Mouse (Mus musculus): ENCODE results near the gene Cldn9. TPM values are rescaled to one million over a fixed set of nuclear protein-coding genes. Genes with fewer than 3 reads are reported as not detected.

Cldn9 gene
- polyA plus RNA-seq, 1 experiment from 2014 or later: 2.6 TPM

DNA sequence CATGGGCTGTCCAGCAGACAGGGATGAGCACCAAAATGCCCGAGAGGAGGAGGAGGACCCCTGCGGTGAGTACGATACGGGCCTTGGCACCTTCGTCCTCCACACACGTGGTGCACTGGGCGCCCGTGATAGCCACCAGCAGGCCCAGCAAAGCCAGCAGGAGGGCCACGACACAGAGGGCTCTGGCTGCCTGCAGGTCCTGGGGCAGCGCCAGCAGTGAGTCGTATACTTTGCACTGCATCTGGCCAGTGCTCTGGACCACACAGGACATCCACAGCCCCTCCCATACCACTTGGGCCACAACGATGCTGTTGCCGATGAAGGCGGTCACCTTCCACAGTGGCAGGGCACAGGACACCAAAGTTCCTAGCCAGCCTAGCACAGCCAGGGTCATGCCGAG, 600 bp downstream of the Cldn9 start:
- 0 out of 2 replicates have a peak, but pooled peaks have one; percentile 19 for ATAC-seq (ENCODE audit: low FRiP score)

GRCm38 (mm10) chr17:23682530-23682929, 1.3 kb downstream of the Cldn9 start:
- no peak for DNase-seq (ENCODE audit: low spot score)
- peaks cover 70% of the 10 kb centered on the region for H3K27me3 ChIP-seq (ENCODE audit: control insufficient read depth, insufficient read depth, low read length)
- no peak for ATAC-seq (ENCODE audit: low FRiP score)

More for the DNA sequence above, 600 bp downstream of the Cldn9 start:
- H3K4me1 ChIP-seq (replicated peaks; ENCODE audit: control insufficient read depth, insufficient read depth, low read length): no peaks in the 10 kb centered on the region; the same call in 1 of the 2 replicates
- 23% methylated on average over 15 of the region's 15 CpGs for WGBS
- H3K27me3 ChIP-seq (ENCODE audit: control insufficient read depth, insufficient read depth, low read length): peaks cover 63% of the 10 kb centered on the region
- DNase-seq (ENCODE audit: low spot score): no peak
- no peak overlapping the region for H3K9ac ChIP-seq
- H3K36me3 ChIP-seq (replicated peaks; ENCODE audit: control insufficient read depth, insufficient read depth): no peaks in the 10 kb centered on the region
- H3K4me2 ChIP-seq (replicated peaks): peak overlapping the region; percentile 6; the same call in 1 of the 2 replicates
- H3K9me3 ChIP-seq (ENCODE audit: control insufficient read depth, low read length): no peaks in the 10 kb centered on the region
- no peak overlapping the region for H3K4me3 ChIP-seq (replicated peaks; ENCODE audit: low read length)
- no peak overlapping the region for H3K27ac ChIP-seq

DNA sequence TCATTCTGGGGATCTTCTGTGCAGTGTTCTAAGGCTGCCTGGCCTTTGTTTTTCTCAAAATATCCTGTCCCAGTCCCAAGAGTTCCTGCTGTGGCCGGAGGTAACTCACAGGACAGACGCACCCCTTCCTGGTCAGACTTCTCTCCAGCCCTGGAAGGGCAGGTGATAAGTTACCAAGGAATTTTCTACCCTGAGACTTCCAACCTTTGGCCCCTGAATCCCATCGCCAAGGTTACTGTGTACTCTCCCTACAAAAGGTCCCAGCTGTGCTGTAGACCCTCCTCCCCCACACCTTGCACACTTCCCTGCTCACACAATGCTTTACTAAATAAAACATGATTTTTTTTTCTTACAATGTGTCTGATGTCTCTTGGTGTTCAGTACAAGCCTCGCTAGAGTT, 1.7 kb downstream of the Cldn9 start:
- H3K9me3 ChIP-seq (ENCODE audit: control insufficient read depth, low read length): no peaks in the 10 kb centered on the region
- ATAC-seq (ENCODE audit: low FRiP score) (no peak), DNase-seq (ENCODE audit: low spot score) (no peak)
- peaks cover 72% of the 10 kb centered on the region for H3K27me3 ChIP-seq (ENCODE audit: control insufficient read depth, insufficient read depth, low read length)
- H3K4me3 ChIP-seq (replicated peaks; ENCODE audit: low read length): no peak overlapping the region
- H3K27ac ChIP-seq: no peak overlapping the region
- no peak overlapping the region for H3K4me2 ChIP-seq (replicated peaks)
- H3K36me3 ChIP-seq (replicated peaks; ENCODE audit: control insufficient read depth, insufficient read depth): no peaks in the 10 kb centered on the region
- WGBS: 66% methylated on average over 4 of the region's 4 CpGs
- H3K9ac ChIP-seq: no peak overlapping the region
- H3K4me1 ChIP-seq (replicated peaks; ENCODE audit: control insufficient read depth, insufficient read depth, low read length): no peaks in the 10 kb centered on the region; the same call in 1 of the 2 replicates

More at GRCm38 (mm10) chr17:23682530-23682929, 1.3 kb downstream of the Cldn9 start:
- Histone ChIP-seq H3K36me3 (replicated peaks; ENCODE audit: control insufficient read depth, insufficient read depth) (no peaks in the 10 kb centered on the region), H3K4me3 (replicated peaks; ENCODE audit: low read length) (no peak overlapping the region), H3K9me3 (ENCODE audit: control insufficient read depth, low read length) (no peaks in the 10 kb centered on the region), H3K27ac (no peak overlapping the region), H3K4me1 (replicated peaks; ENCODE audit: control insufficient read depth, insufficient read depth, low read length) (no peaks in the 10 kb centered on the region; the same call in 1 of the 2 replicates), H3K4me2 (replicated peaks) (no peak overlapping the region), H3K9ac (no peak overlapping the region)
- WGBS: 68% methylated on average over 3 of the region's 3 CpGs

DNA sequence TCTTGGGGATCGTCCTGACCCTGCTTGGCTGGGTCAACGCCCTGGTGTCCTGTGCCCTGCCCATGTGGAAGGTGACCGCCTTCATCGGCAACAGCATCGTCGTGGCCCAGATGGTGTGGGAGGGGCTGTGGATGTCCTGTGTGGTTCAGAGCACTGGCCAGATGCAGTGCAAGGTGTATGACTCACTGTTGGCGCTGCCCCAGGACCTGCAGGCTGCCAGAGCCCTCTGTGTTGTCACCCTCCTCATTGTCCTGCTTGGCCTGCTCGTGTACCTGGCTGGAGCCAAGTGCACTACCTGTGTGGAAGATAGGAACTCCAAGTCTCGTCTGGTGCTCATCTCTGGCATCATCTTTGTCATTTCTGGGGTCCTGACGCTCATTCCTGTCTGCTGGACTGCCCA, 2.7 kb downstream of the Cldn9 start:
- H3K36me3 ChIP-seq (replicated peaks; ENCODE audit: control insufficient read depth, insufficient read depth): no peaks in the 10 kb centered on the region
- H3K27ac ChIP-seq: no peak overlapping the region
- peaks cover 80% of the 10 kb centered on the region for H3K27me3 ChIP-seq (ENCODE audit: control insufficient read depth, insufficient read depth, low read length)
- 79% methylated on average over 10 of the region's 10 CpGs for WGBS
- no peak for DNase-seq (ENCODE audit: low spot score)
- no peak overlapping the region for H3K9ac ChIP-seq
- H3K4me2 ChIP-seq (replicated peaks): no peak overlapping the region
- H3K4me3 ChIP-seq (replicated peaks; ENCODE audit: low read length): no peak overlapping the region
- ATAC-seq (ENCODE audit: low FRiP score): no peak
- H3K4me1 ChIP-seq (replicated peaks; ENCODE audit: control insufficient read depth, insufficient read depth, low read length): peaks cover 8% of the 10 kb centered on the region
- no peaks in the 10 kb centered on the region for H3K9me3 ChIP-seq (ENCODE audit: control insufficient read depth, low read length)

DNA sequence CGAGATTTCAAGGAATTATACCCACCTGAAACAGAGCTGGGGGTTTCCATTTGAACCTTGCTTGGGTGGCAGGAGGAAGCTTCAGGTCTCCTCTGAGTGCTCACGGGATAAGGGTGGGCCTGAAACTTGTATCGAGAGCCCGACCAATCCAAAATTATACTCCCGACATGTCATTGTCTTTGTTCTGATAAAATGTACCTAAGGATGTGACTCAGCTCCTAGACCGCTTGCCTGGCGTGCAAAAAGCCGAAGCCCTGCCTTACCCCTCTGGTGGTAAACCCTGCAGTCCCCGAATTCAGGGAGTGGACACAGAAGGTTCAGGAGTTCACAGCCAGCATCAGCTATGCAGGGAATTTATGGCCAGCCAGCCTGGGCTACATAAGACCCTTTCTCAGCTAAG, 3.5 kb downstream of the Cldn9 start:
- H3K9ac ChIP-seq: no peak overlapping the region
- WGBS: 84% methylated on average over 9 of the region's 9 CpGs
- H3K4me3 ChIP-seq (replicated peaks; ENCODE audit: low read length): no peak overlapping the region
- peaks cover 88% of the 10 kb centered on the region for H3K27me3 ChIP-seq (ENCODE audit: control insufficient read depth, insufficient read depth, low read length)
- no peak for DNase-seq (ENCODE audit: low spot score)
- no peaks in the 10 kb centered on the region for H3K36me3 ChIP-seq (replicated peaks; ENCODE audit: control insufficient read depth, insufficient read depth)
- no peak for ATAC-seq (ENCODE audit: low FRiP score)
- peaks cover 10% of the 10 kb centered on the region for H3K4me1 ChIP-seq (replicated peaks; ENCODE audit: control insufficient read depth, insufficient read depth, low read length)
- no peaks in the 10 kb centered on the region for H3K9me3 ChIP-seq (ENCODE audit: control insufficient read depth, low read length)
- H3K4me2 ChIP-seq (replicated peaks): no peak overlapping the region
- no peak overlapping the region for H3K27ac ChIP-seq

GRCm38 (mm10) chr17:23679127-23679835, 4.5 kb downstream of the Cldn9 start, which contains the start of gene Cldn6:
Gene Cldn6, plus strand, starts transcription at chr17:23679249.
- Histone ChIP-seq H3K36me3 (replicated peaks; ENCODE audit: control insufficient read depth, insufficient read depth) (no peaks in the 10 kb centered on the region), H3K4me1 (replicated peaks; ENCODE audit: control insufficient read depth, insufficient read depth, low read length) (peaks cover 16% of the 10 kb centered on the region), H3K9ac (no peak within 1 kb of the TSS), H3K9me3 (ENCODE audit: control insufficient read depth, low read length) (no peaks in the 10 kb centered on the region), H3K4me2 (replicated peaks) (peak within 1 kb of the TSS; percentile 29), H3K27me3 (ENCODE audit: control insufficient read depth, insufficient read depth, low read length) (peaks cover 91% of the 10 kb centered on the region), H3K27ac (no peak within 1 kb of the TSS), H3K4me3 (replicated peaks; ENCODE audit: low read length) (0 out of 2 replicates have a peak within 1 kb of the TSS, but pooled peaks have one; percentile 6)
- DNase-seq (ENCODE audit: low spot score): no peak
- 4% methylated on average over 35 of the region's 38 CpGs for WGBS
- ATAC-seq (ENCODE audit: low FRiP score): no peak

GRCm38 (mm10) chr17:23677236-23677679, 6.6 kb downstream of the Cldn9 start, which contains the start of gene Tnfrsf12a:
Gene Tnfrsf12a, minus strand, starts transcription at chr17:23677468.
- ATAC-seq (ENCODE audit: low FRiP score): no peak; the same call in 1 of the 2 replicates
- Histone ChIP-seq H3K27ac (no peak within 1 kb of the TSS), H3K36me3 (replicated peaks; ENCODE audit: control insufficient read depth, insufficient read depth) (no peaks in the 10 kb centered on the region), H3K27me3 (ENCODE audit: control insufficient read depth, insufficient read depth, low read length) (peaks cover 72% of the 10 kb centered on the region), H3K4me3 (replicated peaks; ENCODE audit: low read length) (peak within 1 kb of the TSS; percentile 40), H3K4me1 (replicated peaks; ENCODE audit: control insufficient read depth, insufficient read depth, low read length) (peaks cover 26% of the 10 kb centered on the region), H3K9me3 (ENCODE audit: control insufficient read depth, low read length) (no peaks in the 10 kb centered on the region), H3K4me2 (replicated peaks) (peak within 1 kb of the TSS; percentile 80), H3K9ac (peak within 1 kb of the TSS; percentile 53)
- peak; percentile 69 for DNase-seq (ENCODE audit: low spot score)
- under 1% methylated on average over 34 of the region's 34 CpGs for WGBS

DNA sequence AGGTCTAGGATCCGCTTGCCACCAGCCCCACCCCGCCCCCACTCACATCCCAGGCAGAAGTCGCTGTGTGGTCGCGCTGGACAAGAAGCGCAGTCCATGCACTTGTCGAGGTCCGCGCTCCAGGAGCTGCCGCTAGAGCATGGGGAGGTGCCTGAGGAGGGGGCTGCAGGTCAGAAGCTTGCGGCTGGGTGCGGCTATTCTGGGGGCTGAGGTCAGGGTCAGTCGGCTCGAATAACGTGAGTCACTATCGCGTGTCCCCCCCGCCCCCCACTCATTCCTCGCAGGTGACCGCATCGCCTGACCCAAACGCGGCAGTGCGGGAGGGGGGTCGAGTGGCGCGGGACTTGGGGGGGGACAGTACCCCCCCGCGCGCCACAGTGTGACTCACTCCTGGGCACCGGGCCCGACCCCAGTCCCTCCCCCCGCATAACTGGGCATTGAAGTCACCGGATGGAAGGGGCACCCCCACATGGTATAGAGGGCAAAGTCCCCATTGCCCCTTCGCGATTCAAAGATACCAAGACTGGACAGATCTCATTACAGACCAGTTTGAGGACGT, 7.3 kb downstream of the Cldn9 start:
- no peaks in the 10 kb centered on the region for H3K9me3 ChIP-seq (ENCODE audit: control insufficient read depth, low read length)
- H3K4me3 ChIP-seq (replicated peaks; ENCODE audit: low read length): peak overlapping the region; percentile 40
- no peak overlapping the region for H3K27ac ChIP-seq
- ATAC-seq (ENCODE audit: low FRiP score): no peak
- peak overlapping the region; percentile 80 for H3K4me2 ChIP-seq (replicated peaks)
- DNase-seq (ENCODE audit: low spot score): no peak
- peaks cover 66% of the 10 kb centered on the region for H3K27me3 ChIP-seq (ENCODE audit: control insufficient read depth, insufficient read depth, low read length)
- WGBS: under 1% methylated on average over 34 of the region's 37 CpGs
- peak overlapping the region; percentile 53 for H3K9ac ChIP-seq
- H3K4me1 ChIP-seq (replicated peaks; ENCODE audit: control insufficient read depth, insufficient read depth, low read length): peaks cover 26% of the 10 kb centered on the region
- no peaks in the 10 kb centered on the region for H3K36me3 ChIP-seq (replicated peaks; ENCODE audit: control insufficient read depth, insufficient read depth)

DNA sequence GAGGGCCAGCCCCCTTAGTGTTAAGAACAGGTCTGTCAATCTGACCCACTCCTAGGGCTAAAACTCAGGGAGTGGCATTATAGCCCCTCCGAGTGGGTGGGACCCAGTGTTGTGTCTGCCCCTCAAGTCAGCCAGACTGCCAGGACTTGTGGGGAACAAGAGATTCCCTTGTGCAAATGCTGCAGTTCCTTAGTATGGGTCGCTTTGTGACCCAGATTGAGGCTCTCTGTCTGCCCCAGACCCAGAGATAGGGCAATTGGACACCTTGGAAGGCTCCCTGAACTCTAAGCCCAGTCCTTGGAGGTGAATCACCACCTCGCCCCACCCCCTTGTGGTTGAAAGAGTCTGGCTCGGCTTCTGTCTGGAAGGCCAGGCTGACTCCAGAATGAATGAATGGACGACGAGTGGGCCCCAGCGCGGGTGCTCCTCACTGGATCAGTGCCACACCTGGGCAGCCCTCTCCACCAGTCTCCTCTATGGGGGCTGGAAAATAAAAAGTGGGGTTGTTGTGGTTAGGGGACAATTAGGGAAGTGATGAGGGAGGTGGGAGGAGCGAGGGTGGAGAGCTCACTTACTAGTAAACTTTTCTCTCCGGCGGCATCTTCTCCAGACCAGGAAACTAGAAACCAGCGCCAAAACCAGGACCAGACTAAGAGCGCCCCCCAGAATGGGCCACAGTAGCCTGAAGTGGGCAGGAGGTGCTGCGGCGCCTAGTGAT, 8.1 kb downstream of the Cldn9 start:
- no peaks in the 10 kb centered on the region for H3K36me3 ChIP-seq (replicated peaks; ENCODE audit: control insufficient read depth, insufficient read depth)
- no peak for DNase-seq (ENCODE audit: low spot score)

More for the DNA sequence above, 8.1 kb downstream of the Cldn9 start:
- H3K27ac ChIP-seq: no peak overlapping the region
- H3K27me3 ChIP-seq (ENCODE audit: control insufficient read depth, insufficient read depth, low read length): peaks cover 58% of the 10 kb centered on the region
- peaks cover 26% of the 10 kb centered on the region for H3K4me1 ChIP-seq (replicated peaks; ENCODE audit: control insufficient read depth, insufficient read depth, low read length)
- peak overlapping the region; percentile 80 for H3K4me2 ChIP-seq (replicated peaks)
- ATAC-seq (ENCODE audit: low FRiP score): no peak
- peak overlapping the region; percentile 40 for H3K4me3 ChIP-seq (replicated peaks; ENCODE audit: low read length)
- WGBS: 11% methylated on average over 15 of the region's 15 CpGs
- H3K9me3 ChIP-seq (ENCODE audit: control insufficient read depth, low read length): no peaks in the 10 kb centered on the region
- no peak overlapping the region for H3K9ac ChIP-seq

All from hindbrain, embryonic 14.5 days (tissue).